Mouse (Mus musculus) large intestine, adult 2 months (tissue): Measurements from ENCODE around the gene Pofut2. TPM values are rescaled to one million over a fixed set of nuclear protein-coding genes. Genes with fewer than 3 reads are reported as not detected.
"Not testable (repeated sequence)": the region's sequence is repeated elsewhere in the genome, so short reads cannot be mapped to it uniquely, and the experiment has no call there.

Experiments
- DNase-seq: peaks from one replicate; pipeline ENCODE4 v3.0.0-alpha.2; 2012; ENCODE audit warnings: low read depth, low spot score
- WGBS: fragments of 180-500 bp; shearing (Covaris S2); methylation state at CpG from one replicate; pipeline ENCODE4 v1.1.7; 2018; 5-methylcytosine and 5-hydroxymethylcytosine counted together
- polyA plus RNA-seq: library from polyadenylated mRNA; depleted of rRNA; stranded (reverse); fragments of >200 nt; gene quantifications from 2 replicates; pipeline ENCODE4 v1.2.3, GENCODE M21; 2012

Gene Pofut2
- polyA plus RNA-seq, 1 experiment = 35.5 TPM

DNA sequence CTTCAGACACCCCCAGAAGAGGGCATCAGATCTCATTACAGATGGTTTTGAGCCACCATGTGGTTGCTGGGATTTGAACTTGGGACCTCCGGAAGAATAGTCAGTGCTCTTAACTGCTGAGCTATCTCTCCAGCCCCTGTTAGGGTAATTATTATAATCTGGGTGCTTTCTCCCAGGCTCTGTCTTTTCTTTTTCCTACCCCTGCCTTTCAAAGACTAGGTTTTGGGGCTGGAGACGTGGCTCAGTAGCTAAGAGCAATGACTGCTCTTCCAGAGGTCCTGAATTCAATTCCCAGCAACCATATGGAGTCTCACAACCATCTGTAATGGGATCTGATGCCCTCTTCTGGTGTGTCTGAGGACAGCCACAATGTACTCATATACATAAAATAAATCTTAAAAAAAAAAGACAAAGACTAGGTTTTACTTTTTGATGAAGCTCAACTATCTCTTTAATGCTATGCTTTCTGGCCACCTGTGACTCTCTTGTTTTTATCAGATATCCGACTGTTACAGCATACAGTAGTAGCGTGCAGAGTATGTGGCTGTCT, 902 bp upstream of the Pofut2 start:
- DNase-seq = no peak

DNA sequence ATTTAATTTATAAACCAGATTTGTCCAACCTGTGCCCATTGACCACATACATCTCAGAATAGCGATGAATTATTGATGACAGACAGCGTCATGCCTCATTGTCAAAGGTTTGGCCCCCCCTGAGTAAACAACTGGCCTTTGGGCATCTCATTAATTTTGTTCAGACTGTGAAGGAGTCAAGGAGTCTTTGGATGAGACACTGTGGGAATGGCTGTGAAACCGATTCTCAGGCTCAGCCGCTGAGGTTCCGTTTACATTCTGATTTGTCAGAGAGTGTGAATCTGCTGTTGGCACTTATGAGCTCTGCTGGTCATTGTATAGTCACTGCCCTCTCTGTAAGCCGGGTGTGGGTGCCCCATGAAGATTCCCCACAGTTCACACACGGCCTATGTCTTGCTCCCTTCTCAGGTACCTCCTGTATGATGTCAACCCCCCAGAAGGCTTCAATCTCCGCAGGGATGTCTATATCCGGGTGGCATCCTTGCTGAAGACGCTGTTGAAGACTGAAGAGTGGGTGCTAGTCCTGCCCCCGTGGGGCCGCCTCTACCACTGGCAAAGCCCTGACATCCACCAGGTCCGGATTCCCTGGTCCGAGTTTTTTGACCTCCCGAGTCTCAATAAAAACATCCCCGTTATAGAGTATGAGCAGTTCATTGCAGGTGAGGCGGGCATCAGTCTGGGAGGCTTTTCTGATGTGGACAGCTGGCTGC, 1.3 kb downstream of the Pofut2 start:
- DNase-seq = no peak
- 80% methylated on average over 17 of the region's 17 CpGs for WGBS

More for the DNA sequence above, 902 bp upstream of the Pofut2 start:
- 71% methylated on average over 4 of the region's 4 CpGs for WGBS

DNA sequence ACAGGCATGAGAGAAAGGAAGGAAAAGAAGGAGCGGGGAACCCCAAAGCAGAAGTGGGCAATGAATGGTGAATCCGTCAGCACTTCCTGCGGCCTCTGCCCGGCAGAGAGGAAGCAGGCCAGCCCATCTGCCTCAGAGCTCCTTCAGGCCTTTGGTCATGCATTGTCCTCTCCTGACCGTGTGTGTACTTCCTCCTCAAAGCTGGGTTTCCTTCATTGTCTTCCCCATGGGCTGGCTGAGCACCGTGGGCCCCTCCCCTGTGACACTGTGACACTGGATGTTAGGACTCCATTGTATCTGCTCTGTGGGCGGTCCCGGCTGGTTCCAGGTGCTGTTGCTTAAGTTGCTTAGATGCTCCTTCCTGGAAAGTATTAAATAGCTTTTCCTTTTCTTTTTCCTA, 7.3 kb downstream of the Pofut2 start:
- WGBS = 73% methylated on average over 8 of the region's 8 CpGs
- DNase-seq = no peak

DNA sequence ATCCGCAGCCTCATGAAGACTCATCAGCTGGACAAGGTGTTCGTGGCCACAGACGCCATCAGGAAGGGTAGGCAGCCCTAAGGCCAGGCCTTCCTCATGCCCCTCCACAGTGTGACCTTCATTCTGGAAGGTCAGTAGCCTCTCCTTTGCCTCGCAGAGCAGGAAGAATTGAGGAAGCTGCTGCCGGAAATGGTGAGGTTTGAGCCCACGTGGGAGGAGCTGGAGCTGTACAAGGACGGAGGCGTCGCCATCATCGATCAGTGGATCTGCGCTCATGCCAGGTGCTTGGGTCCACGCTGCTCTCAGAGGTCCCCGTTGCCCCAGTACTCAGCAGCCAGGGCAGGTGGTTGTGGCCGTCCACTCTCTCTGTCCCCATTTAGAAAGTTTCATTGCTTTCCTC, 8.0 kb downstream of the Pofut2 start:
- 81% methylated on average over 14 of the region's 14 CpGs for WGBS
- no peak for DNase-seq

DNA sequence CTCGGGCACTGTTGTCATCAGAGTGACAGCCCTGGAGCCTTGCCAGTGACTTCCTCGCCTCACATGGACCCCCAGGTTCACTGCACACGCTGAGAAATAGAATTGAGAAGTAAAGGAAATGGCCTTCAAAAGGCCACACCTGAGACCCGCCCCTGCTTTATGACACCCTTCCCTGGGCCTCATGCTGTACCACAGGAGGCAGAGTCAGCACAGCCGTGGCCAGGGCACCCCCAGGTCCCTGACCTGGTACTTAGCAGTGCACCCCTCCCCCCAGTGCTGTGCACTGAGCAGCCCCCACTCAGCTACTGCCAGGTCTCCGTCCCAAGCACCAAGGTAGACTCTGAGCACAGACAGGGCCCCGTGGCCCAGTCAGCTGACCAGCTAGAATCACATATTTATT, 10.1 kb downstream of the Pofut2 start:
- WGBS = 47% methylated on average over 7 of the region's 7 CpGs
- no peak for DNase-seq

DNA sequence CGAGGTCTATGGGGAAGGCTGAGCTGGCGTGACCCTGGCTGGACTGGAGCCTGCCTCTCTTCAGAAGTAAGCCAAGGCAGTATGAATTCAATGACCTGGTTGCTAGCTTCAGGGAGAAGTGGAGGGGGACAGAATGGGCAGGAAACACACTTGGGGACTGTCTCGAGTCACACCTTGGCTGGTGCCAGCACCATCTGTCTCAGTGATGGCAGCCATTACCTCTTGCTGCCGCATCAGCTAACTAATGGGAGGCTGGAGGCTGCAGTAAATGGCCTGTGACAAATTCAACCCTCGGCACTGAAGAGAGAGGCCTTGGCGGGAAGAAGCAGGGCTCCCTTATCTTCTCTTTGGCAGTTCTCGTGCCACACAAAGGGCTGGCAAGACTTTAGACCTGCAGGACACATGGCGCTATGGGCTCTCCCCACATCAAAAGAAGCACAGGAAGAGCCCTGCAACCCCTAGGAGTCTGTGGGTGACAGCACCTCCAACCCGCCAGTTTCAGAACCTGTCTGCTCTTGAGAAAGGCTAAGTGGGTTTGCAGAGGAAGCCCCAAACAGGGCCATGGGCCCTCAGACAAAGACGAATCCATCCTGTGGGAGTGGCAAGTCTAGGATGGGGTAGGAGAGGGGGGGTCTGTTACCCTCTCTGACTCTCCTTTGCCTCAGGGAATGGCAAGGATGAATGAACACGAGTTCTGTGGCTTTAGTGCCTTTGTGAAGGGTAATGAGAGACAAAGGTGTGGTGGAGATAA, 14.1 kb downstream of the Pofut2 start:
- 55% methylated on average over 11 of the region's 11 CpGs for WGBS

DNA sequence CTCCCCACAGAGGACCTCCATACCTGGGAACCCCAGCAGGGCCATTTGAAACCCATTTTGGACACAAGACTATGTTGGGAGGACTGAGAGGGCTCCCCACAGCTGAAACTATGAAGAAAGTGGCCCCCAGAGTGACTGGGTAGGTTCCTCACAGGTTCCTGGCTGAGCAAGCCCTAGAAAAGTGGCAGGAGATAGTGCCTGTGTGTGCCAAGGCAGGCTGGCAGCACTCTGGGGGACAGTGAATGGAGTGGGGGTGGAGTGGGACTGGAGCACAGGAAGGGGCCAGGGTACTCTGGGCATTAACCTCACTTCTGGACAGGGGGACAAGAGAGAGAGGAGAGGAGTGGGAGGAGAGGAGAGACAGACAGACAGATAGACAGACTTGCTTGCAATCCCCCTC, 14.8 kb downstream of the Pofut2 start:
- no peak for DNase-seq

More for the DNA sequence above, 14.1 kb downstream of the Pofut2 start:
- DNase-seq = no peak

DNA sequence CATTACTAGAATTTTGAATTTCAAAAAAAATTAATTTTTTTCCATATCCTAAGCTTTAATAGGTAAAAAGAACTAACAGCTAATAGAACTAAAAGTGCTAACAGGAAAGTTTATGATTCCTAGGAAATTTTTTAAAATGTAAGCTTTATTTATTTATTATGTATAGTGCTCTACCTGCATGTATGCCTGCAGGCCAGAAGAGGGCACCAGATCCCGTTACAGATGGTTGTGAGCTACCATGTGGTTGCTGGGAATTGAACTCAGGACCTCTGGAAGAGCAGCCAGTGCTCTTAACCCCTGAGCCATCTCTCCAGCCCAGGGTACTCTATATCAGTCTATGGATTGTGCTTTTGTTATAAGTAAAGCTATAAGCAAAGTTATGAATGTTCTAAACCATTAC, 23.1 kb downstream of the Pofut2 start:
- DNase-seq = not testable (repeated sequence)

DNA sequence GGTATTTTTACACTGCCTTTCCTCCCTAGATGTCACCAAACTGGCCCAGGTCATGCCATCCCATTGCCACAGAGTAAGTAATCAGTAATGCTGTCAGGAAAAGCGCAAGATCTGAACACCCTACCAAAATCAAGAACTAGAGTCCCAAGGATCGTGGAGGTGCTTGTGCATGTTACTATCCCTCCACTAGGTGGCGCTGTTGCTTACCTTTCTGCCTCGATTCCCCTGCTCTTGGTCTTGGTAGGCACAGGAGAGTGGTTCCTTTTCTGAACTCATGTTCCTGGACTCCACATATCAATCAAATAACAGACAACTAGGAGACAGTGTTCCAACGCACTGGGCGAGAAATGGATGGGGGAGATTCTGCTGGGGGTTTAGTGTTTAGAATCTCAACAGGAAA, 23.8 kb downstream of the Pofut2 start:
- DNase-seq = peak; percentile 40
- 18% methylated on average over 6 of the region's 6 CpGs for WGBS

More for the DNA sequence above, 23.1 kb downstream of the Pofut2 start:
- WGBS = 69% methylated on average over 1 of the region's 1 CpGs

DNA sequence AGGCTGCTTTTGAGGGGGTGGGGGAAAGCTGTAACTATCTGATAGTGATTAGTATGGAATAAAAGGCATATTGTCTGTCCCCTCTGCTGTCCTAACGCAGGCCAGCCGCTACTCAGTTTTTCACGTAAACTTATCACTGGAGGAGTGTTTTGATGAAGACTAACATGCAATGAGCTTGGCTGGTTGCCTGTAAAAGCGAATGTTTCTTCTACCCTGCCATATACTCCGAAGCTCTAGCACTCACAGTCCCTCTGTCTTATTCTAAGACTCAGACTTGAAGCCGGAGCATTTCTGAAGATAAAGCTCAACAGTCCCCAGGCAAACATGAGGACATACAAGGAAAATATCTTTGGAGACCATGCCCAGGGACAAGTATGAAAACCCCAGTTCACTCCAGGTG, 25.8 kb downstream of the Pofut2 start:
- DNase-seq = no peak
- WGBS = 62% methylated on average over 6 of the region's 6 CpGs

DNA sequence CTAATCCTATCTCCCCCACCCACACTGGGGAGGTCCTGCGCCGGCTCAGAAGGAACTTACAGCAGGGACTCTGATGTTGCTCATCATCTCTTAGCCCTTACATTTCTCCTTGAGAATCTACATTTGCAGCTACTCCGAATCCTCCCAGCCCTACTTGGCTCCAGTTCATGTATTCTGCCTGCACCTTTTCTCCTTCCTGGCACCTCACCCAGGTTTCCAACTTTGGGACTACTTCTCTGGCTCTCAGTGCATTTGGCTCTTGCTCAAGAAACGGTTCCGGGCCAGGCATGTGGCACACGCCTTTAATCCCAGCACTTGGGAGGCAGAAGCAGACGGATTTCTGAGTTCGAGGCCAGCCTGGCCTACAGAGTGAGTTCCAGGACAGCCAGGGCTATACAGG, 28.6 kb downstream of the Pofut2 start:
- WGBS = 64% methylated on average over 8 of the region's 8 CpGs
- no peak for DNase-seq

DNA sequence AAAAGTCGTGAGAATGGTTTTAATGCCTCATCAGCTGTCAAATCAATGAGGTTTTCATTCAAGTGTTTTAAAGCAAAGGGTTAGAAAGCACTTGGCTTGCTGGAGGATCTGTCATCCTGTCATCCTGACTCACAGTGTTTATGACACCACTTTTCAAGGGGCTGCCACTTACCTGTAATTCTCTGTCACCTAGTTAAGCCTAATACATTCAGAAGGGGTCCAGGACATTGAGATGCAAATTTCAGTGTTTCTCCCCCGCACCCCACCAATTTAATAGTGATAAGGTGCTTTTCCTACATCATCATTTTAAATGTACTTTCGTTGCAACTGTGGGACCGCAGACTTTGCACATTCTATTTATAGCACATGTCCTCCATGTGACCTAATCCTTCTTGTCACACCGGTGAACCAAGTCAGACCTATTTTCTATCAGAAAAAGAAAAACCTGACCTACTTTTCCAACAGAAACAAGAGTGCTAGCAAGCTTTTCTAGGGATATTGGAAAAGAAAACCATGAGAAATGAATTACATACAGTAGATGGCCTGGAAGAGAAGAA, 29.7 kb downstream of the Pofut2 start:
- 24% methylated on average over 5 of the region's 5 CpGs for WGBS
- no peak for DNase-seq

DNA sequence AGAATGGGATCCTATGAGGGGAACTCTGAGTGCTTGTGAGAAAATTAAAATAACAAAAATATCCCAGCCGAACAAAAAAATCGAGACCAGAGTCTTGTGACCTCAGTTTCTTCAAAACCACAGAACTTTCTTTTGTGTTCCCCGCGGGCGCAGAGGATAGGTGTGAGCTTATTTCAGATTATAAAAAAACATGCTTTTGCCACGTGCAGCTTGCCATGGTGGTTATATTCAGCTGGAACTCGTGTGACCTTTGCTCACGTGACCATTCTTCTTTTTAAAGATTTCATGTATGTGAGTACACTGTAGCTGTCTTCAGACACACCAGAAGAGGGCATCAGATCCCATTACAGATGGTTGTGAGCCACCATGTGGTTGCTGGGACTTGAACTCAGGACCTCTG, 30.5 kb downstream of the Pofut2 start:
- WGBS = 74% methylated on average over 8 of the region's 8 CpGs
- no peak for DNase-seq

DNA sequence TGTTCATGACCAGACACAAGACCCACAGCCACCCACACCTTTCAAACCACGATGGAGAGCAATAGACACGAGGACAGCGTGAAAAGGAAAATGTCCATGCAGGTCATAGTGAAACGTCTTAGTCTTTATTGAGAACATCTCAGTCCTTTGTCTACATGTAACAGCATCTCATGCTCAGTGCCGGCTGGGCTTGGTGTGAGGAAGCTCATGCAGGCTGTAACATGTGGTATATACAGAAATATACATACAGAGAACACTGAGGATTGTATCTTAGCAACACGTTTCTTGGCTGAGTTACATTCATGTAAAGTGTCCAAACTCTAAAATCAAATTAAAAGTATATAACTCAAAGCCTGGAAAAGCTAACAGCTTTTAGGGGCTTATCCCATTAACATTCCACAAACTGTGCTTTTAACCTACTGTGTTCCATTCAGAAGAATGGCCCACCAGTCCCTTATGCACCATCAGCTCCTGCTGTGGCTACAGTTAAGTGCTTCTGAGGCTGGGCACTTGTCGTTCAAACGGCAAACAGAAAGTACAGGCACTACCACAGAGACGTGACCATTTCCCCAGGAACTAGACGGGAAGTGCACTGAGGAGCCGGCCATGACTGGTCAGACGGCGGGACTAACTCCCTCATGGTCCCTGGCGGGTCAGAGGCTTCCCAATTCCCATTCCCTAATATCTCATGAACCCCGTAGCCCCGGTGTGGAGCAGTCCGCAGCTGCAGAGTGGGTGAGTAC, 31.8 kb downstream of the Pofut2 start:
- 67% methylated on average over 17 of the region's 17 CpGs for WGBS
- DNase-seq = no peak

DNA sequence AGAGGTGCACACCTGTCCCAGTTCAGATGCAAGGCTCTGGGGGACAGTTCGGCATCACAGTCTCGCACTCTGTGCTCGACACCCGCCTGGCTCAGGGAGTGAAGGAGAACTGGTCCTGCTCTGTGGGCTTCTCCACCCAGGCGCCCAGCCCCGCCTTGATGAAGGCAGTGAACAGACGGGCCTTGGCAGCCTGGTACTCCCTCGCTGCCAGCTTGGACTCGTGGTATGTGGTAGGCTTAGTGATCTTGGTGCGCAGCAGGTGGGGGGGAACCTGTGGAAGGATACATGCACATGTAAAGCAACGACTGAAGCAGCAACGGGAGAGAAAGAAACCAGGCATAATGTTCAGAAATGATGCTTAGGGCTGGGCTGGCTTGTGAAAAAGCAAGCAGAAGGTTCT, 35.7 kb downstream of the Pofut2 start:
- no peak for DNase-seq
- WGBS = 76% methylated on average over 12 of the region's 12 CpGs

DNA sequence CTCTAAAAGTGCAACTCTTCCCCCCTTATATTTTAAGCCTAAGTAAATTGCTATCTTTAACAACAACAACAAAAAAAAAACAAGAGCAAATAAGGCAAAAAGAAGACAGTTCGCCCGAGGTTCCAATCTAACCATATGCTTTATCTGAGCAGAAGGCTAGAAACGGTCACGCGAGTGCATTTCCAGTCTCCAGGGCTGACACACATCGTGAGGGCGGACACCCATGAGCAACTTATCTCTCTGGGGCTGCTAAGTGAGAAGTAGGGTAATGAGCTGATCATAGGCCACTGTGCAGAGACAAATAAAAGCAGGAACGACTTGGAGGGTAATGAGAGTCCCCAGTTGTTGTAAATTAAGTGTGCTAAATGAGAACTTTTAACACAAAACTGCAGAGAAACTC, 39.6 kb downstream of the Pofut2 start:
- DNase-seq = no peak
- WGBS = 78% methylated on average over 8 of the region's 8 CpGs

DNA sequence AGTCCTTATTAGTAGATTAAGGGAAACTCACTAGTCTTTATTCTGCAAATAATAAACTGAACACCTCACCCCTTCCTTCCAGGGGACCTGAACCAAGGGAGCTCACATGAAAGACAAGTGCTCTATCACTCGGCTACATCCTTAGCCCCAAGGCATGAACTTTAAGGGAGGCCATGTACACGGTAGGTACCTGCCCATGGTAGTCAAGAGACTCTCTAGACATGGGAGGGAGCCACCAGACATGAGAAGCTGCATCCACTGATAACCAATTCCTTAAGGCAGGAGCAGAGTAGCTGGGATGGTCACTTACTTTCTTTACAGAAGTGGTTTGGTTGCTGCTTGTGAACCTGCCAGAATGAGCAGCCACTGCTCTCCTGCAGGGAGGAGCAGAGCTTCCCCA, 40.2 kb downstream of the Pofut2 start:
- DNase-seq = no peak
- WGBS = 82% methylated on average over 2 of the region's 2 CpGs

DNA sequence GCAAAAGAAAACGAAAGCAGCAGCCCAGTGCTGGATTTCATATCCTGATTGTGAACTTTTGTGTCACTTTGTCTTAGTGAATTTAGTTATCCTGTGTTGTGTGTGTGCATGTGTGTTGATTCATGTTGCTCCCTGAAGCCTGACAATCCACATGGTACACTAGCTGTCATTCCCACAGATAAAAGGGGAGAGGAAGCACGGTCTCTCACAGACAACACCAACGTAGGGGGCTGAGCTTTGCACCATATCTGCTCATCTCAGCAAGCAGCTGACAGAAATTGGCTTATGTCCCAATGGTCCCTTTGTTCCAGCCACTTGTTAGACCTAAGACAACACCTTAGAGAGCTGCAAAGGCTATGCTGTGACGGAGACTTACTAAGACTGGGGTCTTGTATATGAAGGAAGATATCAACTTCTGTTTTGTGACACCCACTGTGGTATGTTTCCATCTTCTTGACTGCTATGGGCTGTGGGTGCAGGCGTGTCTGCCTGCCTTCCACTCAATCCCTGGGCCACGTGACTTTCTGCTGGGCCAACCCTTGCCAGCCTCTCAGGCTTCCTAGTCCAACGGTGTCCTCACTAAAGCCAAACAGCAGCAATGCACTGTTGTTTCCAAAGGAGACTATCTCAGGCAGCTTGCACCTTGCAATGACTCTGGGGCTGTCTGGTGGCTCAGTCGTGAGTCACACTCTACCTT, 41.4 kb downstream of the Pofut2 start:
- WGBS = 74% methylated on average over 8 of the region's 8 CpGs
- DNase-seq = no peak

DNA sequence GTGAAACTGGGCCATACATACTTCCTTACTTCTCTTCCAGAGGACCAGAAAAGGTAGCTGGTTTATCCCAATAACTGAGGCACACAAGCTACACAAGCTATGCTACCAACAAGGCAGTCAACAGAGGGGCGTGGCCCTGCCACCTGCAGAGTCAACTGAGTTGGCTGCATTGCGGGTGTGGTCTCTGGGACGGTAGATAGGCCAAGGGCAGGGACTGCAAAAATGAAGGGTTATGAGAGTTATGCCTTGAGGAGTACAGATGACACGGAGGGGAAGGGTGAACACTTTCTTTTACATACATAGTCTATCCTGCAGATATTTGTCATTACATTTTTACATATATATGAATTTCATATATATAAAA, 41.9 kb downstream of the Pofut2 start:
- 40% methylated on average over 4 of the region's 4 CpGs for WGBS
- DNase-seq = no peak

DNA sequence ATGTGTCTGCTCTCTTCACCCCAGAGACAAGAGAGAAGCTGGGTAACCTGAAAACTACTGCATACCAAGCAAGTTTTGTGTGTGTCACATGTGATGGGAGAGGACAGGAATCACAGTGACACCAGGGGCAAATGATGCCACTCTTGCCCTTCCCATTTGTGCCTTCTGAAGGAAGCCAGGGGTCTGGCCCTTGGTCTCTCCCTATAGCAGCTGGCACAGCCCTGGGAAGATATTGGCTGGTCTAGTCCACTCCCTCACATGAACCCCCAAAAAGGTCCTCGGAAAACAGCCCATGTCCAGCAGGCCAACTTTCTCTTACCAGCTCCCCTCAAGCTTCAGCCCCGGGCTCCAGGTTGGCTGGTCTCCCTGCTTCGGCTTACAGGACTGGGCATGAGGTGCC, 45.3 kb downstream of the Pofut2 start:
- WGBS = 92% methylated on average over 3 of the region's 3 CpGs
- no peak for DNase-seq
